Mouse (Mus musculus): ENCODE measurements at regions not wholly inside any gene's neighbourhood (a gene's known extent, or its start where the extent isn't known, plus 50 kb on each side); places are given as distances from the start of the nearest gene placed in this dataset.

- TF ChIP-seq CTCF (IDR thresholded peaks at IDR 0.05; ENCODE audit: low read depth, low read length) (no peak), POLR2A (IDR thresholded peaks at IDR 0.05; ENCODE audit: extremely low read depth, insufficient read depth, low read length) (no peak)
These were observed 762.0 kb upstream of the Intu start for GRCm38 (mm10) chr3:39768981-39769568.

Measured in liver, adult 2 months (tissue).